Mouse (Mus musculus): ENCODE results near the gene Kcnd3. TPM values are rescaled to one million over a fixed set of nuclear protein-coding genes. Genes with fewer than 3 reads are reported as not detected.

The Kcnd3 gene
- polyA plus RNA-seq, 1 experiment: not detected

DNA sequence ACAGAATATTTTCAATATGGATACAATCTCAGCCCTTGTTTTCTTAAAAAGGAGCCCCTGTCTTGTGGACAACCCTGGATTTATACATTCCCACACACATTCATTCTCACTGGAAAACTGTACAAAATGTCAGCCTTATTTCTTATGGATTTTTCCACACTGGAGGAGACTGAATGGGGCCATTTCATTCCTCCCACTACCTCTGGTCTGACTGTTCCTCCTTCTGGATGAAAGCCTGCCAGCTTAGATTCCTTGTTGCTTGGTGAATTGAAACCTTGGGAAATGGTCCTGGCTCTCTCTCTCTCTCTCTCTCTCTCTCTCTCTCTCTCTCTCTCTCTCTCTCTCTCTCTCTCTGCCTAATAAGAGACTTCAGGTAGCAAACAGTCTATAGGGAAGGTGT lies 260.7 kb downstream of the Kcnd3 start:
- TF ChIP-seq POLR2A (IDR thresholded peaks at IDR 0.05; ENCODE audit: borderline replicate concordance, low read depth, low read length) (no peak), CTCF (IDR thresholded peaks at IDR 0.05; ENCODE audit: low read depth, low read length) (no peak)
- Histone ChIP-seq H3K27ac (ENCODE audit: insufficient read depth, low read depth, low read length) (no peak overlapping the region), H3K4me3 (ENCODE audit: insufficient read depth, low read length) (no peak overlapping the region), H3K4me1 (ENCODE audit: control insufficient read depth, insufficient read depth, low read length) (peaks cover 17% of the 10 kb centered on the region)

DNA sequence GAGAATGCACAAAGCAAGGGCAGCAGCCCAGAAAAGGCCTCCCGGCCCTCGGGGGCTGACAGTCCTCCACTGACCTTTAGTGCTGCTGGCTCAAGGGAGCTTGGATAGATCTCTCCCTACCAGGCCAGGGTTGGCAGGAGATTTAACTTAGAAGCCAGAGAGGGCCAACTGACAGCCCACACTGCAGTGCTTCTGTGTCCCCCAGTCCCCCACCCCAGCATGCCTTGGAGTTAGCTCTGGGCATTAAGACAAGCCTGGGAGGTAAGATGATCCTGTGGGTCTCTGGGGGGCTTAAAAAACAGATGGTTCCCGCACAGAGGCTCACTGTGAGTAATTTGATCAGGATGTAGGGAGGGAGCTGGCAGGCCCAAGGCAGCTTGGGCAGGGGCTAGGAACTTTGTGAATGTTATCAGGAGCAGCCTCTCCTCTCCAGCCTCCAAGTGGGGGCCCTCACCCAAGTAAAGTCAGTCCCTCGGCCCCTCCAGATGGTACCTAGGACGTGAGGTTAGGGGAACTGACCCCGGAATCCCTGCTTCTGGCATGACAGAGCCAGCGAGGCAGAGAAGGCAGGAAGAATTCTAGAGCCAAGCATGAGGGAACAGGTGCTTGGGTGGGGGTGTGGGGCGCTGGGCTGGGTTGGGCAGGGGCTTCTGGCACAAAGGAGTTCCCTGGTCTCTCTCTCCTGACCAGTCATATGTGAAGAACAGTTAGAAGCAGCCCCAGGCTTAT lies 262.1 kb downstream of the Kcnd3 start:
- TF ChIP-seq POLR2A (IDR thresholded peaks at IDR 0.05; ENCODE audit: borderline replicate concordance, low read depth, low read length) (no peak), CTCF (IDR thresholded peaks at IDR 0.05; ENCODE audit: low read depth, low read length) (no peak)
- H3K4me1 ChIP-seq (ENCODE audit: control insufficient read depth, insufficient read depth, low read length): peaks cover 14% of the 10 kb centered on the region
- H3K27ac ChIP-seq (ENCODE audit: insufficient read depth, low read depth, low read length): no peak overlapping the region
- no peak overlapping the region for H3K4me3 ChIP-seq (ENCODE audit: insufficient read depth, low read length)

DNA sequence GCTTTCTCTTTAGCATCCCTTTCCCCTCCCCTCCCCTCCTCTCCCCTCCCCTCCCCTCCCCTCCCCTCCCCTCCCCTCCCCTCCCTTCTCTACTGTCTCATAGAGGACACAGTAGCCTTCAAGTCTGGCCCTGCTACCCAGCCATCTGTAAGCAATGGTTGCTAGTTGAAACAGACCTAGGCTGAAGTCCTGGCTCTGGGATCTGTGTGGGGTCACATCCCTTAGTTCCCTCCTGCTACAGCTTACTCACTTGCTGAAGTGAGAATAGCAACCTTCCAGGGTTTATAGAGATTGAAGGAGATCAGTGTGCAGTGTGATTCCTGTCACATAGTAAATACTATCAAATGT lies 262.7 kb downstream of the Kcnd3 start:
- Histone ChIP-seq H3K27ac (ENCODE audit: insufficient read depth, low read depth, low read length) (no peak overlapping the region), H3K4me1 (ENCODE audit: control insufficient read depth, insufficient read depth, low read length) (peaks cover 9% of the 10 kb centered on the region), H3K4me3 (ENCODE audit: insufficient read depth, low read length) (no peak overlapping the region)
- no peak for TF ChIP-seq POLR2A (IDR thresholded peaks at IDR 0.05; ENCODE audit: borderline replicate concordance, low read depth, low read length)
- TF ChIP-seq CTCF (IDR thresholded peaks at IDR 0.05; ENCODE audit: low read depth, low read length): no peak

DNA sequence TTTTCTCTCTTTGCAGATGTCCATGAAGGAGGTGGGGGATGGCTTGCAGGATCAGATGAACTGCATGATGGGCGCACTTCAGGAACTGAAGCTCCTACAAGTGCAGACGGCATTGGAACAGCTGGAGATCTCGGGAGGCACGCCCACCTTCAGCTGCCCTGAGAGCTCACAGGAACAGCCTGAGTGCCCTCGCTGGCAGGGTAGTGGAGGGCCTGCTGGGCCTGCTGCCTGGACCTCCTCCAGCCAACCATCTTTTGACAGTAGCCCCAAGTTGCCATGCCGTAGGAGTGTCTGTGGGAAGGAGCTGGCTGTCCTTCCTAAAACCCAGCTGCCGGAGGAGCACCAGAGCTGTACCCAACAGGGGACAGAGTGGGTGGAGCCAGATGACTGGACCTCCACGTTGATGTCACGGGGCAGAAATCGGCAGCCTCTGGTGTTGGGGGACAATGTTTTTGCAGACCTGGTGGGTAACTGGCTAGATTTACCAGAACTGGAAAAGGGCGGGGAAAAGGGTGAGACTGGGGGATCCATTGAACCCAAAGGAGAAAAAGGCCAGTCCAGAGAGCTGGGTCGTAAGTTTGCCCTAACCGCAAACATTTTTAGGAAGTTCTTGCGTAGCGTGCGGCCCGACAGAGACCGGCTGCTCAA lies 264.3 kb downstream of the Kcnd3 start:
- Histone ChIP-seq H3K4me1 (ENCODE audit: control insufficient read depth, insufficient read depth, low read length) (0 out of 2 replicates have a peak, but pooled peaks cover 2% of the 10 kb centered on the region), H3K27ac (ENCODE audit: insufficient read depth, low read depth, low read length) (no peak overlapping the region), H3K4me3 (ENCODE audit: insufficient read depth, low read length) (no peak overlapping the region)
- TF ChIP-seq CTCF (IDR thresholded peaks at IDR 0.05; ENCODE audit: low read depth, low read length) (no peak), POLR2A (IDR thresholded peaks at IDR 0.05; ENCODE audit: borderline replicate concordance, low read depth, low read length) (no peak)

DNA sequence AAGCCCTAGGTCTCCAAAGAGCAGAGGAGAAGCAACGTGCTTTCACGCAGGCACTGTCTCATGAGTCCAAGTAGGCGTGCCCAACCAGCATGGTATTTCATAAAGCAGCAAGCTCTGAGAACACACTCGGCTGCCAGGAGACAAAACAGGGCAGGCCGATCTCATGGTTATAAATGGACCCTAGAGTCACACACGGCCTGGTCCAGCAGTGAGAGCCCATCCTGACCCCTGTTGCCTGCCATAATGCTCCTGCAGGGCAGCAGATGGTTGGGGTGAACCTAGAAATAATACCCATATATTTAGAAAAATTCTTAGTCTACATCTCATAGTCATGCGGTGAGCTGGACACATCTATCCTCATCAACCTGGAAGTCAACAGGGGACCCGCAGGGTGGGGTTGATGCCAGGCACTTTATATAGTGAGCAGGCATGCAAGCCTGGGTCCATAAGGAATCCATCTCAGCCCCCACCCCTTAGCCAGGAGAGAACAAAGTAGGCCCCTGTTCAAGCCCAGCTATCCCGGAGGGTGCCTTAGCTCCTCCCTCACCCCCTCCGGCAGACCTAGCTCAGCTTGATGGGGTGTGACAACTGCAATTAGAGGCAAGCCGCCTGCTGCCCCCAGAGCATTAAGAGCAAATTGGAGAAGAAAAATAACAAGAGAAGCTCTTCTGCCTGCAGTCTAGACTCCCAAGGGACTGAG lies 265.9 kb downstream of the Kcnd3 start:
- Histone ChIP-seq H3K27ac (ENCODE audit: insufficient read depth, low read depth, low read length) (no peak overlapping the region), H3K4me1 (ENCODE audit: control insufficient read depth, insufficient read depth, low read length) (peaks cover 12% of the 10 kb centered on the region), H3K4me3 (ENCODE audit: insufficient read depth, low read length) (no peak overlapping the region)
- no peak for TF ChIP-seq POLR2A (IDR thresholded peaks at IDR 0.05; ENCODE audit: borderline replicate concordance, low read depth, low read length)
- no peak for TF ChIP-seq CTCF (IDR thresholded peaks at IDR 0.05; ENCODE audit: low read depth, low read length)

DNA sequence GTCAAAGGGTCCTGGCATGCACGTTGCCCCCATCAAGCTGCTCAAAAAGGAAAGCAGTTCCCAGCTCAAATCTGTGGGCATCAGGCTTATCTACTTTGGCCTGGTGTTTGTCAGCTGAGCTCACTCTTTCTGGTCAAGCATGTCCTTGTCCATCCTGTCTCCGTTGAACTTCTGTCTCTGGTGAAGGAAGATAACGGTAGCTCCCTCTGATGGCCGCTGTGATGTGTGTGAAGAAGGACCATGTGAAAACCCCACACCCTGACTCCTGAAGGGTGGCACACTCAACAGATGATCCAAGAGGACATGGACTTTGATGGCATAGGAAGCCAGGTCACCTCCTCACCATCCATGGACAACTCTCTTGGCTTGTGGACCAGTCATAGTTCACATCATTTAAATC lies 266.6 kb downstream of the Kcnd3 start:
- H3K4me1 ChIP-seq (ENCODE audit: control insufficient read depth, insufficient read depth, low read length): peaks cover 12% of the 10 kb centered on the region
- TF ChIP-seq POLR2A (IDR thresholded peaks at IDR 0.05; ENCODE audit: borderline replicate concordance, low read depth, low read length): no peak
- no peak for TF ChIP-seq CTCF (IDR thresholded peaks at IDR 0.05; ENCODE audit: low read depth, low read length)
- no peak overlapping the region for H3K27ac ChIP-seq (ENCODE audit: insufficient read depth, low read depth, low read length)
- H3K4me3 ChIP-seq (ENCODE audit: insufficient read depth, low read length): no peak overlapping the region

DNA sequence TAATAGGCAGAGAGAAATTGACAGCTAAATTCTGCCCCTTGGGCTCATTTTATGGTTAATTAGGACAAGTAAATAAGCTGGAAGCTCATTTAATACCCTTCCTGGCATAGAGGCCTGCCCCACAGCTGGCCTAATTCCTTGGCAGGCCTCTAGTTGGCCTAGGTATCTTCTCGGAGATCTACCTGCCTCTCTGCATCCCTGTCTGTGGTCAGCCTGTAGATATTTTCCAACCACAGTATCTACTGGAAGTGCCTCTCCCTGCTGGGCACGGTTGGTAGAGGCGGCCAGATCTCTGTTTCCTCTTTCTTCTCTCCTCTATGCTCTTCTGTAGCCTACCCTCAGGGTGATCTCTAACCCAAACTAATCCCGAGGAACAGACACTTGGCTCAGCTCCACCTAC lies 267.8 kb downstream of the Kcnd3 start:
- peaks cover 12% of the 10 kb centered on the region for H3K4me1 ChIP-seq (ENCODE audit: control insufficient read depth, insufficient read depth, low read length)
- TF ChIP-seq POLR2A (IDR thresholded peaks at IDR 0.05; ENCODE audit: borderline replicate concordance, low read depth, low read length): no peak
- no peak for TF ChIP-seq CTCF (IDR thresholded peaks at IDR 0.05; ENCODE audit: low read depth, low read length)
- no peak overlapping the region for H3K4me3 ChIP-seq (ENCODE audit: insufficient read depth, low read length)
- no peak overlapping the region for H3K27ac ChIP-seq (ENCODE audit: insufficient read depth, low read depth, low read length)

DNA sequence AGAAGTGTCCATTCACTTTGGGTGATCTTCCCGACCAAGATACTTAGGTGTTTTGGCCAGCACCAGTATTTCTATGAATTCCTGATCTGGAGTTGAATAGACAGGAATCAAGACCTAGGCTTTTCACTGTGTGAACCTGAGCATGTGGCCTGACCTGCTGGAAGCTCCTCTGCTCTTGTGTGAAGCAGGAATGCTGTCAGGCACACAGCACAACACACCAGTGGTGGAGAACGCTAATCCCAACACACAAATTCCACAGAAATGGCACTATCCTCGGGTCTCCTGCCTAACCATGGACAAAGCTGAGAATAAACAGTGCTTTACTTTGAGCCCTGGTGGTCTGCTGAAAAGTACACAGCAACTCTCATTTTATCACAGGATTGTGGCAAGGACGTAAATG lies 268.4 kb downstream of the Kcnd3 start:
- TF ChIP-seq POLR2A (IDR thresholded peaks at IDR 0.05; ENCODE audit: borderline replicate concordance, low read depth, low read length): no peak
- Histone ChIP-seq H3K4me1 (ENCODE audit: control insufficient read depth, insufficient read depth, low read length) (peaks cover 12% of the 10 kb centered on the region), H3K4me3 (ENCODE audit: insufficient read depth, low read length) (no peak overlapping the region), H3K27ac (ENCODE audit: insufficient read depth, low read depth, low read length) (no peak overlapping the region)

DNA sequence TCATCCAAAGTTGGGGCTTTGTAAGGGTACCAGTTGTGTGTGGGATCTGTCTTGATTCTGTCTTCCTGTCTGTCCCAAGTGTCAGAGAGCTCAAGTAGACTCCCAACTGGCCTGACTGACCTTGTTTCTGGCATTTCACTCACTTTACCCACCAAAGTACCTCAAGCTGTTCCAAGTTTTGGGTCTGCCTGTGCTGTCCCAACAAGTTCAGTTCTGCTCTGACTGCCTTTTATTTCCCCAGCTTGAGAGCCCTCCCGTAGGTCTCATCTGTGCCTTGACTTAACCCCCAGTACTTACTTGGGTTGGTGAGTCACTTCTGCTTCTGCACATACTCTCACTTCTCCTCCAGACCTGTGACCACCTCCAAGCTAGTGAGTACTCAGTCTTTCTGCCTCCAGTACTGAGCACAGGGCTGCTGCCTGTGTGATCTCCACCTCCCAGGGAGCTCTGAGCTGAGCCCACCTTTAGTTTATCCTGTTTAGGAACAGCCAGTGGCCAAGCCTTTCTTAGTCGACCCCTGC lies 269.6 kb downstream of the Kcnd3 start:
- TF ChIP-seq CTCF (IDR thresholded peaks at IDR 0.05; ENCODE audit: low read depth, low read length) (no peak), POLR2A (IDR thresholded peaks at IDR 0.05; ENCODE audit: borderline replicate concordance, low read depth, low read length) (no peak)
- no peak overlapping the region for H3K27ac ChIP-seq (ENCODE audit: insufficient read depth, low read depth, low read length)
- peaks cover 12% of the 10 kb centered on the region for H3K4me1 ChIP-seq (ENCODE audit: control insufficient read depth, insufficient read depth, low read length)
- no peak overlapping the region for H3K4me3 ChIP-seq (ENCODE audit: insufficient read depth, low read length)

DNA sequence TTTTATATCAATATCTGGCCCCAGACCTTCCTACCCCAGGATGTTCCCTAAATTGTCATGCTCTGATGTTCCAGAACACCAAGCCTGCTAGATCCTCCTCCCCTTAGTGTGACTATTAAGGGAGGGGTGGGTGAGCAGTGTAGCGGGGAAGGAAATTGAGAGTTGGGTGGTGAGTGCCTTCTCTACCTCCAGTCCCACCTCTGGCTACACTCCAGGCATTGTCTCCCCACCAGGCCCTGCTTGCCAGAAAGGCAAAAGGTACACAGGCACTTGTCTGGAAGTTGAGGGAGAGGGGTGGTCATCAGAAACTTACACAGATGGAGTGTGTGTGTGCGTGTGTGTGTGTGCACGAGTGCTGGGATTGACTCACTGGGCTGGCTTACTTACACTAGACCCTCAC lies 270.4 kb downstream of the Kcnd3 start:
- no peak overlapping the region for H3K4me3 ChIP-seq (ENCODE audit: insufficient read depth, low read length)
- peaks cover 12% of the 10 kb centered on the region for H3K4me1 ChIP-seq (ENCODE audit: control insufficient read depth, insufficient read depth, low read length)
- no peak for TF ChIP-seq POLR2A (IDR thresholded peaks at IDR 0.05; ENCODE audit: borderline replicate concordance, low read depth, low read length)
- H3K27ac ChIP-seq (ENCODE audit: insufficient read depth, low read depth, low read length): no peak overlapping the region

Other genes starting within 250 kb of the Kcnd3 start
- gene Ddx20, start 235.2 kb downstream of the Kcnd3 start, polyA plus RNA-seq (2012; ENCODE audit: insufficient read depth, insufficient read length, missing spikeins): 13.6 and 14.6 TPM in 2 replicates